Mouse (Mus musculus): ENCODE measurements around the gene Eno3. TPM values are rescaled to one million over a fixed set of nuclear protein-coding genes. Genes with fewer than 3 reads are reported as not detected.

The Eno3 gene
- polyA plus RNA-seq, 1 experiment from 2014 or later, result 72.9 TPM

GRCm38 (mm10) chr11:70646691-70647650, 10.0 kb upstream of the Eno3 start, which contains the start of the genes Rnf167 and Slc25a11:
Rnf167 (plus strand) TSS chr11:70647235.
Slc25a11 (minus strand) TSS chr11:70647479.
- no peaks in the 10 kb centered on the region for H3K9me3 ChIP-seq
- under 1% methylated on average over 63 of the region's 63 CpGs for WGBS
- peaks cover 72% of the 10 kb centered on the region for H3K36me3 ChIP-seq (replicated peaks)
- no peaks in the 10 kb centered on the region for H3K27me3 ChIP-seq (replicated peaks; ENCODE audit: low read depth, poor library complexity, severe bottlenecking)
- peaks cover 57% of the 10 kb centered on the region for H3K4me1 ChIP-seq
- H3K4me3 ChIP-seq, result peak within 1 kb of the TSS; percentile 84
- peak within 1 kb of the TSS; percentile 93 for H3K27ac ChIP-seq (replicated peaks)
- DNase-seq (ENCODE audit: low spot score), result peak; percentile 98

GRCm38 (mm10) chr11:70647716-70648420, 9.1 kb upstream of the Eno3 start:
- Histone ChIP-seq H3K9me3 (no peaks in the 10 kb centered on the region), H3K36me3 (replicated peaks) (peaks cover 76% of the 10 kb centered on the region), H3K27me3 (replicated peaks; ENCODE audit: low read depth, poor library complexity, severe bottlenecking) (no peaks in the 10 kb centered on the region), H3K27ac (replicated peaks) (peak overlapping the region; percentile 93), H3K4me1 (peaks cover 66% of the 10 kb centered on the region), H3K4me3 (peak overlapping the region; percentile 84)
- peak; percentile 48 for DNase-seq (ENCODE audit: low spot score)
- 4% methylated on average over 28 of the region's 28 CpGs for WGBS

GRCm38 (mm10) chr11:70648512-70648911, 8.5 kb upstream of the Eno3 start:
- no peak for DNase-seq (ENCODE audit: low spot score)
- Histone ChIP-seq H3K9me3 (no peaks in the 10 kb centered on the region), H3K27me3 (replicated peaks; ENCODE audit: low read depth, poor library complexity, severe bottlenecking) (no peaks in the 10 kb centered on the region), H3K4me1 (peaks cover 69% of the 10 kb centered on the region), H3K36me3 (replicated peaks) (peaks cover 74% of the 10 kb centered on the region), H3K4me3 (peak overlapping the region; percentile 84), H3K27ac (replicated peaks) (peak overlapping the region; percentile 93; the same call in 1 of the 2 replicates)
- WGBS, result 85% methylated on average over 4 of the region's 4 CpGs

GRCm38 (mm10) chr11:70649185-70649734, 7.7 kb upstream of the Eno3 start:
- Histone ChIP-seq H3K27me3 (replicated peaks; ENCODE audit: low read depth, poor library complexity, severe bottlenecking) (no peaks in the 10 kb centered on the region), H3K4me1 (peaks cover 69% of the 10 kb centered on the region), H3K4me3 (peak overlapping the region; percentile 84), H3K27ac (replicated peaks) (no peak overlapping the region), H3K36me3 (replicated peaks) (peaks cover 68% of the 10 kb centered on the region), H3K9me3 (no peaks in the 10 kb centered on the region)
- no peak for DNase-seq (ENCODE audit: low spot score)
- WGBS, result 83% methylated on average over 8 of the region's 8 CpGs

- Histone ChIP-seq H3K27me3 (replicated peaks; ENCODE audit: low read depth, poor library complexity, severe bottlenecking) (no peaks in the 10 kb centered on the region), H3K4me1 (peaks cover 71% of the 10 kb centered on the region), H3K27ac (replicated peaks) (no peak overlapping the region), H3K36me3 (replicated peaks) (peaks cover 55% of the 10 kb centered on the region), H3K9me3 (no peaks in the 10 kb centered on the region), H3K4me3 (peak overlapping the region; percentile 100)
- 87% methylated on average over 12 of the region's 12 CpGs for WGBS
- DNase-seq (ENCODE audit: low spot score), result no peak
These were observed 6.5 kb upstream of the Eno3 start for GRCm38 (mm10) chr11:70650322-70651175.

GRCm38 (mm10) chr11:70651391-70651790, 5.6 kb upstream of the Eno3 start:
- no peak for DNase-seq (ENCODE audit: low spot score)
- Histone ChIP-seq H3K27ac (replicated peaks) (no peak overlapping the region), H3K36me3 (replicated peaks) (peaks cover 51% of the 10 kb centered on the region), H3K27me3 (replicated peaks; ENCODE audit: low read depth, poor library complexity, severe bottlenecking) (no peaks in the 10 kb centered on the region), H3K9me3 (no peaks in the 10 kb centered on the region), H3K4me1 (peaks cover 71% of the 10 kb centered on the region), H3K4me3 (peak overlapping the region; percentile 100)
- WGBS, result 83% methylated on average over 2 of the region's 2 CpGs

- 53% methylated on average over 12 of the region's 12 CpGs for WGBS
- Histone ChIP-seq H3K27ac (replicated peaks) (peak overlapping the region; percentile 99), H3K9me3 (no peaks in the 10 kb centered on the region), H3K4me1 (peaks cover 76% of the 10 kb centered on the region), H3K36me3 (replicated peaks) (peaks cover 51% of the 10 kb centered on the region), H3K27me3 (replicated peaks; ENCODE audit: low read depth, poor library complexity, severe bottlenecking) (no peaks in the 10 kb centered on the region), H3K4me3 (peak overlapping the region; percentile 100)
- DNase-seq (ENCODE audit: low spot score), result peak; percentile 75
These were observed 4.7 kb upstream of the Eno3 start for GRCm38 (mm10) chr11:70652029-70652883.

- peaks cover 79% of the 10 kb centered on the region for H3K4me1 ChIP-seq
- H3K27me3 ChIP-seq (replicated peaks; ENCODE audit: low read depth, poor library complexity, severe bottlenecking), result no peaks in the 10 kb centered on the region
- H3K27ac ChIP-seq (replicated peaks), result peak overlapping the region; percentile 99
- no peak for DNase-seq (ENCODE audit: low spot score)
- peaks cover 51% of the 10 kb centered on the region for H3K36me3 ChIP-seq (replicated peaks)
- H3K4me3 ChIP-seq, result peak overlapping the region; percentile 100
- H3K9me3 ChIP-seq, result no peaks in the 10 kb centered on the region
- 58% methylated on average over 6 of the region's 6 CpGs for WGBS
These were observed 4.1 kb upstream of the Eno3 start for GRCm38 (mm10) chr11:70652884-70653344.

- Histone ChIP-seq H3K9me3 (no peaks in the 10 kb centered on the region), H3K27ac (replicated peaks) (peak overlapping the region; percentile 99), H3K27me3 (replicated peaks; ENCODE audit: low read depth, poor library complexity, severe bottlenecking) (no peaks in the 10 kb centered on the region), H3K4me3 (peak overlapping the region; percentile 100), H3K4me1 (peaks cover 79% of the 10 kb centered on the region), H3K36me3 (replicated peaks) (peaks cover 47% of the 10 kb centered on the region)
- peak; percentile 90 for DNase-seq (ENCODE audit: low spot score)
- under 1% methylated on average over 63 of the region's 63 CpGs for WGBS
These were observed 3.4 kb upstream of the Eno3 start for GRCm38 (mm10) chr11:70653345-70654197.

- under 1% methylated on average over 61 of the region's 61 CpGs for WGBS
- peak within 1 kb of the TSS; percentile 99 for H3K27ac ChIP-seq (replicated peaks)
- DNase-seq (ENCODE audit: low spot score), result peak; percentile 91
- peak within 1 kb of the TSS; percentile 100 for H3K4me3 ChIP-seq
- H3K27me3 ChIP-seq (replicated peaks; ENCODE audit: low read depth, poor library complexity, severe bottlenecking), result no peaks in the 10 kb centered on the region
- no peaks in the 10 kb centered on the region for H3K9me3 ChIP-seq
- peaks cover 79% of the 10 kb centered on the region for H3K4me1 ChIP-seq
- peaks cover 46% of the 10 kb centered on the region for H3K36me3 ChIP-seq (replicated peaks)
These were observed 2.6 kb upstream of the Eno3 start, which contains the start of gene Pfn1 for GRCm38 (mm10) chr11:70654198-70654922. Pfn1 (minus strand) TSS chr11:70654644.

Data from embryonic facial prominence, embryonic 10.5 days (tissue).